ENCODE assay signal across 16 mouse cellular contexts in genomic region chr10:59310124-59310523, GRCm38 (mm10). TPM values are rescaled to one million over a fixed set of nuclear protein-coding genes. Genes with fewer than 3 reads are reported as not detected.
A peak's percentile ranks its signal among the peaks of the same experiment; 100 is the strongest.
DNase-seq lines count a peak whose midpoint lies in the region; ATAC-seq and TF ChIP-seq lines count a peak whose summit lies in the region.
"Had no signal": no experiment of that assay in that cellular context is flagged by ENCODE, and none has a peak within 500 bp of the region (broad histone marks: within the 10 kb centered on the region; RNA-seq: fewer than 3 reads in every experiment).

No protein-coding gene starts in this region.

- ATAC-seq in intestine, embryonic 14.5 days (replicated peaks; ENCODE audit: low FRiP score, low TSS enrichment, low read depth) = no peak
- no peak for ATAC-seq in intestine, embryonic 15.5 days
- peak; percentile 30; the same call in 1 of the 2 replicates for ATAC-seq in lung, embryonic 14.5 days (ENCODE audit: insufficient read depth)
- ATAC-seq in midbrain, embryonic 13.5 days = no peak
- ATAC-seq: activated CD4-positive, CD25-positive, alpha-beta regulatory T cell, adult 4 months; forebrain, embryonic 14.5 days had no signal

- no peak overlapping the region for H3K4me2 ChIP-seq in intestine, embryonic 14.5 days (ENCODE audit: low read length)
- no peak overlapping the region for H3K4me2 ChIP-seq in intestine, embryonic 15.5 days (replicated peaks)
- H3K4me2 ChIP-seq in lung, embryonic 14.5 days = no peak overlapping the region
- no peak overlapping the region for H3K4me2 ChIP-seq in midbrain, embryonic 13.5 days (replicated peaks)
- H3K4me2 ChIP-seq: hindbrain, embryonic 15.5 days; midbrain, embryonic 12.5 days had no signal

- DNase-seq in intestine, embryonic 14.5 days (ENCODE audit: low spot score) = peak; percentile 29
- peak; percentile 44 for DNase-seq in lung, embryonic 14.5 days
- no peak for DNase-seq in lung, postnatal 14 days
- peak; percentile 49 for DNase-seq in MEL (ENCODE audit: low read depth, low spot score)
- DNase-seq: cerebellum, adult 9-11 months; layer of hippocampus, postnatal 36 days; left cerebral cortex, postnatal 4 days; thymus, postnatal 36 days had no signal

- TF ChIP-seq CTCF in lung, embryonic 14.5 days (IDR thresholded peaks at IDR 0.05; ENCODE audit: low read depth) = no peak
- no peak for TF ChIP-seq CTCF in MEL (IDR thresholded peaks at IDR 0.05 in 2 of 3, conservative IDR thresholded peaks at IDR 0.05 in 1 of 3; ENCODE audit: control insufficient read depth in 1 of 3, insufficient read depth in 1 of 3, low read depth in 2 of 3, low read length in 3 of 3, poor library complexity in 1 of 3, severe bottlenecking in 1 of 3)
- no peak for TF ChIP-seq CTCF in embryonic fibroblast, embryonic 13.5 days (IDR thresholded peaks at IDR 0.05; ENCODE audit: borderline replicate concordance, insufficient read depth, low read length)

- no peak for TF ChIP-seq EP300 in MEL (IDR thresholded peaks at IDR 0.05; ENCODE audit: low read depth in 1 of 2, low read length in 2 of 2)

- 36% methylated on average over 2 of the region's 2 CpGs for WGBS in intestine, embryonic 14.5 days
- 35% methylated on average over 2 of the region's 2 CpGs for WGBS in intestine, embryonic 15.5 days
- 23% methylated on average over 2 of the region's 2 CpGs for WGBS in lung, embryonic 14.5 days
- 62% methylated on average over 2 of the region's 2 CpGs for WGBS in midbrain, embryonic 13.5 days

- no peak for TF ChIP-seq POLR2A in MEL (IDR thresholded peaks at IDR 0.05; ENCODE audit: control insufficient read depth in 1 of 2, insufficient read depth in 1 of 2, low read depth in 1 of 2, low read length in 2 of 2, poor library complexity in 1 of 2)
- TF ChIP-seq POLR2A in embryonic fibroblast, embryonic 13.5 days (IDR thresholded peaks at IDR 0.05; ENCODE audit: low read depth, low read length) = no peak

- no peaks in the 10 kb centered on the region for H3K36me3 ChIP-seq in intestine, embryonic 14.5 days (ENCODE audit: control insufficient read depth, insufficient read depth, low read length)
- H3K36me3 ChIP-seq in intestine, embryonic 15.5 days = no peaks in the 10 kb centered on the region
- no peaks in the 10 kb centered on the region for H3K36me3 ChIP-seq in lung, embryonic 14.5 days (ENCODE audit: insufficient read depth)
- H3K36me3 ChIP-seq in MEL (ENCODE audit: control insufficient read depth in 1 of 2, insufficient read depth in 2 of 2, low read length in 2 of 2) = peaks cover 0 to 5% of the 10 kb centered on the region in 2 experiments; a peak in 1 of 4 replicates
- H3K36me3 ChIP-seq in midbrain, embryonic 13.5 days = no peaks in the 10 kb centered on the region
- H3K36me3 ChIP-seq: hindbrain, embryonic 15.5 days; midbrain, embryonic 12.5 days had no signal

- H3K9me3 ChIP-seq in intestine, embryonic 14.5 days (ENCODE audit: control insufficient read depth, low read length) = no peaks in the 10 kb centered on the region
- H3K9me3 ChIP-seq in intestine, embryonic 15.5 days = no peaks in the 10 kb centered on the region
- H3K9me3 ChIP-seq in lung, embryonic 14.5 days (ENCODE audit: low read depth, low read length) = no peaks in the 10 kb centered on the region; the same call in 1 of the 2 replicates
- no peaks in the 10 kb centered on the region for H3K9me3 ChIP-seq in MEL (replicated peaks; ENCODE audit: insufficient read depth, low read length)
- no peaks in the 10 kb centered on the region for H3K9me3 ChIP-seq in midbrain, embryonic 13.5 days
- H3K9me3 ChIP-seq: hindbrain, embryonic 15.5 days; midbrain, embryonic 12.5 days had no signal

- H3K9ac ChIP-seq in intestine, embryonic 14.5 days (ENCODE audit: low read length) = no peak overlapping the region
- no peak overlapping the region for H3K9ac ChIP-seq in intestine, embryonic 15.5 days
- no peak overlapping the region for H3K9ac ChIP-seq in lung, embryonic 14.5 days
- H3K9ac ChIP-seq in MEL (ENCODE audit: control insufficient read depth, low read depth, low read length, poor library complexity, severe bottlenecking) = no peak overlapping the region
- no peak overlapping the region for H3K9ac ChIP-seq in midbrain, embryonic 13.5 days (replicated peaks)
- H3K9ac ChIP-seq: hindbrain, embryonic 15.5 days; liver, embryonic 14.5 days; midbrain, embryonic 12.5 days had no signal

- TF ChIP-seq RAD21 in MEL (IDR thresholded peaks at IDR 0.05; ENCODE audit: low read depth, low read length) = no peak

- H3K79me2 ChIP-seq in MEL (ENCODE audit: control insufficient read depth, insufficient read depth, low read length, poor library complexity) = no peaks in the 10 kb centered on the region

- H3K27ac ChIP-seq in intestine, embryonic 14.5 days (ENCODE audit: low read depth) = no peak overlapping the region
- no peak overlapping the region for H3K27ac ChIP-seq in intestine, embryonic 15.5 days
- H3K27ac ChIP-seq in lung, embryonic 14.5 days (ENCODE audit: low read depth) = peak overlapping the region; percentile 2; the same call in 1 of the 2 replicates
- H3K27ac ChIP-seq in MEL (ENCODE audit: control insufficient read depth, low read depth, low read length) = no peak overlapping the region
- peak overlapping the region; percentile 89 for H3K27ac ChIP-seq in embryonic fibroblast, embryonic 13.5 days (ENCODE audit: insufficient read depth, low read length)
- H3K27ac ChIP-seq in midbrain, embryonic 13.5 days = no peak overlapping the region
- H3K27ac ChIP-seq: hindbrain, embryonic 15.5 days; liver, embryonic 14.5 days; midbrain, embryonic 12.5 days had no signal

- no peaks in the 10 kb centered on the region; the same call in 1 of the 2 replicates for H3K4me1 ChIP-seq in intestine, embryonic 14.5 days (replicated peaks; ENCODE audit: control insufficient read depth, insufficient read depth, low read length)
- H3K4me1 ChIP-seq in intestine, embryonic 15.5 days (replicated peaks) = 0 out of 2 replicates have a peak, but pooled peaks cover 4% of the 10 kb centered on the region
- peaks cover 16% of the 10 kb centered on the region; the same call in 1 of the 2 replicates for H3K4me1 ChIP-seq in lung, embryonic 14.5 days (ENCODE audit: insufficient read depth)
- H3K4me1 ChIP-seq in MEL (ENCODE audit: control insufficient read depth in 1 of 2, insufficient read depth in 2 of 2, low read length in 2 of 2) = 0 out of 4 replicates have a peak, but pooled peaks cover 0 to 4% of the 10 kb centered on the region in 2 experiments
- H3K4me1 ChIP-seq in embryonic fibroblast, embryonic 13.5 days (ENCODE audit: control insufficient read depth, insufficient read depth, low read length) = peaks cover 16% of the 10 kb centered on the region
- no peaks in the 10 kb centered on the region for H3K4me1 ChIP-seq in midbrain, embryonic 13.5 days (replicated peaks)
- H3K4me1 ChIP-seq: hindbrain, embryonic 15.5 days; midbrain, embryonic 12.5 days had no signal

- H3K27me3 ChIP-seq in intestine, embryonic 14.5 days (replicated peaks; ENCODE audit: control insufficient read depth, insufficient read depth, low read length) = no peaks in the 10 kb centered on the region
- no peaks in the 10 kb centered on the region for H3K27me3 ChIP-seq in intestine, embryonic 15.5 days (replicated peaks)
- H3K27me3 ChIP-seq in lung, embryonic 14.5 days (ENCODE audit: insufficient read depth, low read length) = no peaks in the 10 kb centered on the region
- H3K27me3 ChIP-seq in MEL (ENCODE audit: control insufficient read depth in 1 of 2, insufficient read depth in 2 of 2, low read length in 2 of 2) = no peaks in the 10 kb centered on the region
- H3K27me3 ChIP-seq in midbrain, embryonic 13.5 days = no peaks in the 10 kb centered on the region
- H3K27me3 ChIP-seq: hindbrain, embryonic 15.5 days; midbrain, embryonic 12.5 days had no signal

- H3K4me3 ChIP-seq in intestine, embryonic 14.5 days (ENCODE audit: low read depth, low read length) = no peak overlapping the region
- H3K4me3 ChIP-seq in intestine, embryonic 15.5 days (replicated peaks) = no peak overlapping the region
- H3K4me3 ChIP-seq in lung, embryonic 14.5 days (ENCODE audit: low read depth, low read length) = no peak overlapping the region
- no peak overlapping the region for H3K4me3 ChIP-seq in MEL (ENCODE audit: control insufficient read depth in 1 of 2, insufficient read depth in 1 of 2, low read depth in 2 of 2, low read length in 2 of 2)
- H3K4me3 ChIP-seq in embryonic fibroblast, embryonic 13.5 days (ENCODE audit: insufficient read depth, low read length) = no peak overlapping the region
- no peak overlapping the region for H3K4me3 ChIP-seq in midbrain, embryonic 13.5 days (replicated peaks)
- H3K4me3 ChIP-seq: hindbrain, embryonic 15.5 days; midbrain, embryonic 12.5 days had no signal

TF ChIP-seq in MEL, 35 proteins besides CTCF, POLR2A, EP300 and RAD21:
- TF ChIP-seq SIN3A (IDR thresholded peaks at IDR 0.05; ENCODE audit: low read length) = no peak
- TF ChIP-seq KAT2A (conservative IDR thresholded peaks at IDR 0.05; ENCODE audit: low read depth, low read length) = no peak
- TF ChIP-seq GABPA (IDR thresholded peaks at IDR 0.05; ENCODE audit: low read depth, low read length) = no peak
- TF ChIP-seq POLR2AphosphoS5 (IDR thresholded peaks at IDR 0.05; ENCODE audit: borderline replicate concordance, low read depth, low read length) = no peak
- TF ChIP-seq MYB (IDR thresholded peaks at IDR 0.05; ENCODE audit: low read depth, low read length) = no peak
- no peak for TF ChIP-seq ZC3H11A (IDR thresholded peaks at IDR 0.05; ENCODE audit: low read depth, low read length)

RNA-seq across cellular contexts. Expression of gene P4ha1, which starts 13.0 kb away (rescaled TPM):
- polyA plus RNA-seq in intestine, embryonic 14.5 days (2014; fragmentation: Nextera tagmentation; extraction: Ambion mirVana) = 65.2 and 70.5 TPM in 2 replicates
- 64.7 and 73.8 TPM in 2 replicates for polyA plus RNA-seq in intestine, embryonic 15.5 days (2015; fragmentation: Nextera tagmentation; extraction: Ambion mirVana)
- polyA plus RNA-seq in lung, embryonic 14.5 days (2014; fragmentation: Nextera tagmentation; extraction: Ambion mirVana) = 53.9 and 57.3 TPM in 2 replicates
- 18.9 and 50.4 TPM in 2 replicates for total RNA-seq in MEL (2012; rRNA removed)
- 10 to 100 TPM in 1 of 2 experiments, not detected in 1; 50.2 TPM for polyA plus RNA-seq in MEL (2012; ENCODE audit: insufficient read depth in 1 of 2, insufficient read length in 2 of 2, low read depth in 1 of 2, low replicate concordance in 2 of 2, missing spikeins in 1 of 2)
- polyA plus RNA-seq in embryonic fibroblast, embryonic 13.5 days (2011; ENCODE audit: insufficient read length, low read depth, missing spikeins) = 209 and 226 TPM in 2 replicates
- 23.1 and 27.4 TPM in 2 replicates for polyA plus RNA-seq in midbrain, embryonic 13.5 days (2015; fragmentation: Nextera tagmentation; extraction: Ambion mirVana)

Comparison
In these comparisons a context has a peak if more than half of its experiments do, and no peak if none do; other contexts are left out.
1. H3K27ac ChIP-seq: peak in lung, embryonic 14.5 days (single experiment) and embryonic fibroblast, embryonic 13.5 days (single experiment); none in intestine, embryonic 14.5 days (single experiment), intestine, embryonic 15.5 days (single experiment), MEL (single experiment) and midbrain, embryonic 13.5 days (single experiment).